Mouse (Mus musculus) left cerebral cortex, postnatal 36 days (tissue): Measurements from ENCODE around the gene Col9a1. TPM values are rescaled to one million over a fixed set of nuclear protein-coding genes. Genes with fewer than 3 reads are reported as not detected.

Source experiments
- DNase-seq, 2 experiments: peaks; one replicate each; pipeline ENCODE4 v3.0.0; 2021 to 2022; ENCODE audit warnings: low spot score in 2 of 2, mixed read lengths in 1 of 2
- intact Hi-C: fragments of 180-260 bp; cut with DNase I; formaldehyde crosslinking; loops from one replicate; pipeline ENCODE4 v1.15.1; 2025
- total RNA-seq, 2 experiments: library from RNA; stranded (reverse); gene quantifications; 2 replicates each; pipeline ENCODE4 v1.2.3; 2021

Gene Col9a1
- under 1 TPM; 0.49 to 0.54 TPM for total RNA-seq

DNA sequence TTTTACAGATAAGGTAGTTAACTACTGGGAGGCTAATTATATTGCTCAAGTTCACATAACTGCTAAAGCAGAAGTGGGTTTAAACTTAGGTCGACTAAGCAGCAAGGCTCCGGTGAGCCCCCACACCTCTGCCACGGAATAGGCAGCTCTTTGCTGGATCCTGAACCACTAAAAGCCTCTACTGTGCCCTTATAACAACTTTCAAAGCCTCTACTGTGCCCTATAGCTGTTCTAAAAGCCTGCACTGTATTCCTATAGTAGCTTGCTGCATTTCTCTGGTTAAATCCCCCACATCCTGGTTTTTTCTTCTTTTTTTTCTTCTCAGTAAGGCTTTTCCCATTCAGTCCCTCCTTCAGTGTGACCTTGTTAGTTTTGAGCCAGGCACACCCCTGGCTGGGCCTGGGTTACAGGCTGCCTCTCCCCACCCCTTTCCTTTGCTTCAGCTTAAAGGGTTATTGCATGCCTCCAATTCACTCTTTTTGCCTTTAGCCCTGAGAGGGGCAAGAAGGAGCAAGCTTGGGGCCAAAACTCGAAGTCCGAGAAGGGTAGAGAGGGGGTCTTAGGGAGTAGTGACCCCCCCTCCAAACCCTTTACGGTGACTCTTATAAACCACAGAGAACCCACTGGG, at the start of gene Col9a1:
Col9a1 (plus strand) TSS at position 387 of the 628 bp plus-strand sequence.
- intact Hi-C loops = loop anchor here (10.0 kb wide), 1 partner anchor 353 kb away; no protein-coding TSS in a partner anchor

DNA sequence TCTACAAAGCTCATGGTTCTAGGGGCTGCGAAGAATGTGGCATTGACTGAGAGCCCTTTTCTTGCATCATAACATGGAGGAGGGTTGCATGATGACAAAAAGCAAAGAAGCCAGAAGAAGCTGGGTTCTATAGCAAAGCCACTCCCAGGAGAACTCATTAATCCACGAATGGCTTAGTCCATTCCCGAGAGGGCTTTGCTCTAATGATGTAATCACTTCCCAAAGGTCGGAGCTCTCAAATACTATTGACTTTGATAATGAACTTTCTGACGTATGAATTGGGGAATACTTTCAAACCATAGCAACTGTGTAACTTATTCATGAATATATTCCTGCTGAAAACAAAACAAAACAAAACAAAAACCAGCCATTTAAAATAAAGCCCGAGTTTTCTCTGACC, 49.5 kb upstream of the Col9a1 start:
- intact Hi-C loops = no loop called here
- no peak for DNase-seq

More for the DNA sequence above, at the start of gene Col9a1:
- DNase-seq = no peak

DNA sequence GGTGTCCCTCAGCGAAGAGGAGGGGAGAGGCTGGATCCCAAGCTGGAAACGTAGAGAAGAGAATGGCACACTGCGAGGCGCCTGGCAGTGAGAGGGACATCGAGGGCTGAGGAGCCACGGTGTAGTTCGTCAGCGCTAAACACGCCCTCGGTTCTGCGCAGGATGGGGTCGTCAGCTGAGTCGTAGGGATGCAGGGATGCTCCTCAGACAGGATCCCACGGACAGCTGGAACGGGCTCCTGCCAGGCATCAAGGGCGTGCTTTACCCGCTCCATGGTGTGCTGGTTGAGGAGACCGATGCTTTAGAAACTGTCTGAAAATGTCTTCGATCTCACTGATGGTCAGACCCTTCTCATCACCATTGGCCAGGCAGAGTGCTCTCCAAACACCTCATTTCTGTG, 43.6 kb upstream of the Col9a1 start:
- DNase-seq = no peak
- intact Hi-C loops = loop anchor here (2.0 kb wide), 1 partner anchor 429 kb away; no protein-coding TSS in a partner anchor

GRCm38 (mm10) chr1:24134792-24135191, 42.6 kb upstream of the Col9a1 start:
- intact Hi-C loops = loop anchor here (2.0 to 5.0 kb wide), 2 partner anchors 38 to 430 kb away; no protein-coding TSS in a partner anchor
- no peak for DNase-seq

- intact Hi-C loops = loop anchor here (2.0 to 5.0 kb wide), 2 partner anchors 35 to 108 kb away; no protein-coding TSS in a partner anchor
- peak; percentile 59 to 70 for DNase-seq
Observed at GRCm38 (mm10) chr1:24137133-24137532, 40.3 kb upstream of the Col9a1 start.

DNA sequence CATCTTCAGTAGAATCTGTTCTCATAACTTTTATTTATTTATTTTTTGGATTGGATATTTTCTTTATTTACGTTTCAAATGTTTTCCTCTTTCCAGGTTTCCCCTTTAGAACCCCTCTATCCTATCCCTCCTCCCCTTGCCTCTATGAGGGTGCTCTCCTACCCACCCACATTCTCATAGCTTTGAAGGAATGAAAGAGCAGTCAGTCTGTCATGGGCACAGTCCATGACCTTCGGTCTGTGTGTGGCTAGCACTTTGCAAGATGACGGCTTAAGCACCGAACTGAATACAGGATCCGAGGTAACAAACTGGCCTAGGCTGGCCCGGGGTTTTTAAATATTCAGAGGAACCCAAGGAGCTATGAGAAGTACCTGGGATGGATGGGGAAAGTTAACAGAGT, 36.9 kb upstream of the Col9a1 start:
- DNase-seq = no peak
- intact Hi-C loops = no loop called here

DNA sequence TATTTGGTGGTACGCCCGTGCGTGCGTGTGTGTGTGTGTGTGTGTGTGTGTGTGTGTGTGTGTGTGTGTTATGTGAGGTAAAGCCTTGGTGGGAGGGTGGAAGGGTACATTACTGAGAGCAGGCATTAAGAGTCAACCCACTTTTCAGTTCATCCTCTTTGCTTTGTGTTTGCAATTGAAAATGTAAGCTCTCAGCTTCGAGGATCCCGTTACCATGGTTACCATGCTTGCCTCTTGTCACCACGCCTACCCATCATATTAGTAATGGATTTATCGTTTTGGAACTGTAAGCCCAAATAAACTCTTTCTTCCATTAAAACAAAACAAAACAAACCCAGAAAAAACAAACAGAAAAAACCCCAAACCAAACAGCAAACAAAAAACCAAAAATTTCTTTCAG, 33.9 kb upstream of the Col9a1 start:
- intact Hi-C loops = no loop called here
- DNase-seq = no peak

GRCm38 (mm10) chr1:24157751-24158150, 19.7 kb upstream of the Col9a1 start:
- DNase-seq = no peak
- intact Hi-C loops = no loop called here

GRCm38 (mm10) chr1:24169410-24169809, 8.0 kb upstream of the Col9a1 start:
- intact Hi-C loops = no loop called here
- DNase-seq = no peak

DNA sequence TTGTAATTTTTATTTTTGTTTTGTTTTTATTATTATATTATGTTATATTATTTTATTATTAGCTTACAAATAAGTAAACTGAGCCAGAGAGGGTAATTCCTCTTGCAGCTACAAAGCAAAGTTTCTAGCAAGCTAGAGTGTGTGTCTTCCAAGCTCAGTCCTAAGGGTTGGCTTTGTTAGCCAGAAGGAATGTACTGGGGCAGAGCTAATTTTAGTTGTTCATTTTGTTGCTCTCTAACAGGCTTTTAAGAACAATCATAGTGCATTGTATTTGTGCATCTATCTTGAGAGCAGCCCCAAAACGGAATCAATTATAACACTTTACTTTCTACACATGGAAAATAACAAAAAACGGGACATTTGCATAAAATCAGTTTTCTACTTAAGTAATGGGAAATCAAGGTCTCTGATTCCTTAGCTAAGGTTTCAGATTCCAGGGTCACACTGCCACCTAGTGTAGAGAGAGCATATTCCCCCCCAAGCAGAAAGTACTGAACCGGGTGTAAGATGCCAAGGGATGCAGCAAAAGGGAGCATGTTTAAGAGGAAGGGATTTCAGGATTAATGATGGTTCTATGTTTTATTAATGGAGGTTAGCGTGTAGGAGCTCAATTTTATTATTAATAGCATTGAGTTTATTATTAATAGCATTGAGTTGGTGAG, 6.1 kb upstream of the Col9a1 start:
- intact Hi-C loops = loop anchor here (5.0 to 10.0 kb wide), 2 partner anchors 34 to 347 kb away; no protein-coding TSS in a partner anchor
- peak; percentile 30 to 32 for DNase-seq

- DNase-seq = no peak
- intact Hi-C loops = loop anchor here (5.0 to 10.0 kb wide), 2 partner anchors 35 to 347 kb away; no protein-coding TSS in a partner anchor
Observed at GRCm38 (mm10) chr1:24171898-24172297, 5.5 kb upstream of the Col9a1 start.

- intact Hi-C loops = loop anchor here (5.0 to 10.0 kb wide), 2 partner anchors 35 to 348 kb away; no protein-coding TSS in a partner anchor
- no peak for DNase-seq
Observed at GRCm38 (mm10) chr1:24172656-24173055, 4.8 kb upstream of the Col9a1 start.

- intact Hi-C loops = loop anchor here (10.0 kb wide), 1 partner anchor 351 kb away; no protein-coding TSS in a partner anchor
- no peak for DNase-seq
Observed at GRCm38 (mm10) chr1:24175761-24176160, 1.6 kb upstream of the Col9a1 start.

DNA sequence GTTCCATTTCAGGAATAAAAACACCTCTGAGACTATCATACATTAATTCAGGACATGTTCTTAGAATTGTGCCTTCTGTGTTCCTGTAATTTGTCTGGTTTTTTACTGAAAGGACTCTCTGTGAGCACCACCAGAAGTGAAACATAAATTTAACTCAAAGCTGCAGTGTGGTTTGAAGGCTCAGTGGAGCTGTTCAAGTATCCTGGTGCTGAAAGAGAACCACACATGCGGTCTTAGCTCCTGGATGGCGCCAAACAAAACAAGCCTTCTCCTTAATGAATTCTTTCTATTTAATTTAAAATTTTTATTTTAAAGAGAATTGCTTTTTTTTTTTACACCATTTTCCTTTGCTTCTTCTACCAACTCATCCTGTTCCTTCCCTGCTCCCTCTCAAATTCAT, 2.4 kb downstream of the Col9a1 start:
- DNase-seq = no peak

GRCm38 (mm10) chr1:24184981-24185380, 7.6 kb downstream of the Col9a1 start:
- intact Hi-C loops = loop anchor here (5.0 kb wide), 1 partner anchor 62 kb away; no protein-coding TSS in a partner anchor
- DNase-seq = peak in 1 of 2 experiments; percentile 26

More for the DNA sequence above, 2.4 kb downstream of the Col9a1 start:
- intact Hi-C loops = loop anchor here (10.0 kb wide), 1 partner anchor 355 kb away; no protein-coding TSS in a partner anchor

GRCm38 (mm10) chr1:24186964-24187363, 9.6 kb downstream of the Col9a1 start:
- DNase-seq = no peak
- intact Hi-C loops = loop anchor here (5.0 kb wide), 1 partner anchor 60 kb away; no protein-coding TSS in a partner anchor

GRCm38 (mm10) chr1:24191668-24192067, 14.3 kb downstream of the Col9a1 start:
- intact Hi-C loops = no loop called here

DNA sequence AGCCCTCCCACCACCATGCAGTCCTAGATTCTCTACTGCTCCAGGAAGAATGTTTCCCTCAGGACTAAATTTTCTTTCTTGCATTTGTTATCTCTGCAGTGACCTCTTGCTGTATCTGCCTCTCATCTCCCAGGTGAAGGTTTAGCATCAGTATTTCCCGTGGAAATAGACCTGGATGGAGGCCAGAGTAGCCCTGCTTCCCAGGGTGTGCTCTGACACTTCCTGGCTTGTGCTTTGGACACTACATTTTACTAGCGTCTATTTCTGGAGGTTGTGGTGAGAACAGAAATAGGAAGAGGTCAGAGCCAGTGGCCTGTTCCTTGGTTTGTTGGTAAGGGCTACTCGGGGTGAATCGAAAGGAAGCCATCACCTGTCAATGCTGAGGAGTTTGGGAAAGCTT, 16.7 kb downstream of the Col9a1 start:
- intact Hi-C loops = no loop called here
- DNase-seq = no peak

More at GRCm38 (mm10) chr1:24191668-24192067, 14.3 kb downstream of the Col9a1 start:
- no peak for DNase-seq

GRCm38 (mm10) chr1:24195070-24195840, 17.8 kb downstream of the Col9a1 start:
- DNase-seq = no peak
- intact Hi-C loops = no loop called here
